Mouse (Mus musculus) limb, embryonic 10.5 days (tissue): ENCODE data around the gene Cpt2. TPM values are rescaled to one million over a fixed set of nuclear protein-coding genes. Genes with fewer than 3 reads are reported as not detected.

Experiments used
- polyA plus RNA-seq: library from polyadenylated mRNA; unstranded; fragments of >200 nt; fragmentation: Nextera tagmentation; extraction: Ambion mirVana; gene quantifications from 2 replicates; pipeline ENCODE4 v1.2.1, GENCODE M21; 2016

Cpt2 gene
- polyA plus RNA-seq, 1 experiment from 2014 or later: 41.6 TPM

Other genes starting within 250 kb of the Cpt2 start
- gene Dmrtb1, start 239.4 kb downstream of the Cpt2 start, polyA plus RNA-seq: 0.21 and 0.36 TPM in 2 replicates
- 7.3 and 7.9 TPM in 2 replicates for gene Lrp8, start 121.3 kb downstream of the Cpt2 start, polyA plus RNA-seq
- gene Magoh, start 43.9 kb downstream of the Cpt2 start, polyA plus RNA-seq: 242 and 271 TPM in 2 replicates
- 104 and 117 TPM in 2 replicates for gene 0610037L13Rik, start 33.8 kb downstream of the Cpt2 start, polyA plus RNA-seq
- not detected in 2 replicates for gene Slc1a7, start 44.7 kb upstream of the Cpt2 start, polyA plus RNA-seq
- 0.16 and 0.33 TPM in 2 replicates for gene Podn, start 172.8 kb upstream of the Cpt2 start, polyA plus RNA-seq
- gene Scp2, start 221.4 kb upstream of the Cpt2 start, polyA plus RNA-seq: 138 TPM in 2 replicates
- gene Echdc2, start 241.8 kb upstream of the Cpt2 start, polyA plus RNA-seq: 31.2 and 32.9 TPM in 2 replicates